Mouse (Mus musculus) ZHBTc4 (cell line): ENCODE measurements at regions not wholly inside any gene's neighbourhood (a gene's known extent, or its start where the extent isn't known, plus 50 kb on each side); places are given as distances from the start of the nearest gene placed in this dataset.

Experiments used
- DNase-seq: peaks from one replicate; pipeline ENCODE4 v3.0.0-alpha.2; 2011; ENCODE audit warnings: low read depth, low spot score

- DNase-seq = no peak
Observed at GRCm38 (mm10) chr13:116417768-116418167, 108.3 kb upstream of the Isl1 start.

DNA sequence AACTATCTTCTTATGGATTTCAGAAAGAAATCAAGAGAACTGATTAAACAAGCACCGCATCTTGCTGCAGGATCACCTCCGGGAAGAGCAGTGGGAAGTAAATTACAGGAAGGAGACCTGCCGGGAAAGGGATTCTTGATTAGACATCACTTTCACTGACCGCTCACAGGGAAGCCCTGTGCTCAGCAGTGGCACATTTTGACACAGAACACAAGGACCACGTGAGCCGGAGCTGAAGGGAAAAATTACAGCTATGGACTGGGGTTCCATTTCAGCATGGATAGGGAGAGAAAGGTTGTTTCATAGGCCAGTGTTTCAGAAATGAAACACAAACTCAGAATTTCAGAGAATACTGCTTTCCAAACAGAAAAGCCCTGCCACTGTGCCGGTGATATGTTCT lies 105.0 kb upstream of the Isl1 start:
- no peak for DNase-seq

- DNase-seq = no peak
Observed at GRCm38 (mm10) chr13:116410682-116411081, 101.2 kb upstream of the Isl1 start.
